Mouse (Mus musculus) neutrophil, adult 5-6 weeks (primary cell): ENCODE results near the gene Hist1h1d. TPM values are rescaled to one million over a fixed set of nuclear protein-coding genes. Genes with fewer than 3 reads are reported as not detected.
"Not testable (repeated sequence)": the region's sequence is repeated elsewhere in the genome, so short reads cannot be mapped to it uniquely, and the experiment has no call there.

Source experiments
- ATAC-seq: fragments of 151-379, 151-347 bp; 2 replicates; pipeline ENCODE4 v1.8.0; 2017; ENCODE audit warnings: mild to moderate bottlenecking, moderate TSS enrichment; ENCODE audit not compliant: insufficient number of reproducible peaks, poor library complexity, low FRiP score, severe bottlenecking; ENCODE audit errors: extremely low read depth
- total RNA-seq: library from RNA; stranded (forward); fragments of 200-1000 nt; gene quantifications from 2 replicates; pipeline ENCODE4 v1.2.3, GENCODE M21; 2017

The Hist1h1d gene
- total RNA-seq, 1 experiment from 2014 or later = 28.7 TPM

DNA sequence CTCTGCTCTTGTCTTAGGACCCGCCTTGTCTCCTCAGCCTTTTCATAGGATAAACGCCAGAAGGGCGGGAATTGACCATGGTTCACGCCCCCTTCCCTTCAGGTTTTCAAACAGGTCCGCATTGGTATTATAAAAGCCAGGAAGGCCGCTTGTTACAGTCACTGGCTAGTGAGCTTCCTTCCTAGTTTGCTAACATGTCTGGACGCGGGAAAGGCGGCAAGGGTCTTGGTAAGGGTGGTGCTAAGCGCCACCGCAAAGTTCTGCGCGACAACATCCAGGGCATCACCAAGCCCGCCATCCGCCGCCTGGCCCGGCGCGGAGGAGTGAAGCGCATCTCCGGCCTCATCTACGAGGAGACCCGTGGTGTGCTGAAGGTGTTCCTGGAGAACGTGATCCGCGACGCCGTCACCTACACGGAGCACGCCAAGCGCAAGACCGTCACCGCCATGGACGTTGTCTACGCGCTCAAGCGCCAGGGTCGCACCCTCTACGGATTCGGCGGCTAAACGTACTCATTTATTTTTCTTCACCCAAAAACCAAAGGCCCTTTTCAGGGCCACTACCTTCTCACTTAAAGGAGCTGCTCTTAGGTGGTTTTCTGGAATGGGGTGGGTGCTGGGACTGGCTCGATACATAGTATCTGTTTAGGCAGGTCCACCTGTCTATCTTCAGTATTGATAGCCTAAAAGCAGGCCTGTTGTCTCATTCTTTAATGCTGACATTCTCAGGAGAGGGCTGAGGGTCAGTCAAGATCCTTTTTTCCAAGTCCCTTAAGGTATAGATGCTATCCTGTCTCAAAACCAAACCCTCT lies 28.6 kb downstream of the Hist1h1d start, which contains the start of gene Hist1h4d:
Gene Hist1h4d (plus strand): TSS at position 191 of the 811 bp plus-strand sequence.
- ATAC-seq = peak; percentile 62

DNA sequence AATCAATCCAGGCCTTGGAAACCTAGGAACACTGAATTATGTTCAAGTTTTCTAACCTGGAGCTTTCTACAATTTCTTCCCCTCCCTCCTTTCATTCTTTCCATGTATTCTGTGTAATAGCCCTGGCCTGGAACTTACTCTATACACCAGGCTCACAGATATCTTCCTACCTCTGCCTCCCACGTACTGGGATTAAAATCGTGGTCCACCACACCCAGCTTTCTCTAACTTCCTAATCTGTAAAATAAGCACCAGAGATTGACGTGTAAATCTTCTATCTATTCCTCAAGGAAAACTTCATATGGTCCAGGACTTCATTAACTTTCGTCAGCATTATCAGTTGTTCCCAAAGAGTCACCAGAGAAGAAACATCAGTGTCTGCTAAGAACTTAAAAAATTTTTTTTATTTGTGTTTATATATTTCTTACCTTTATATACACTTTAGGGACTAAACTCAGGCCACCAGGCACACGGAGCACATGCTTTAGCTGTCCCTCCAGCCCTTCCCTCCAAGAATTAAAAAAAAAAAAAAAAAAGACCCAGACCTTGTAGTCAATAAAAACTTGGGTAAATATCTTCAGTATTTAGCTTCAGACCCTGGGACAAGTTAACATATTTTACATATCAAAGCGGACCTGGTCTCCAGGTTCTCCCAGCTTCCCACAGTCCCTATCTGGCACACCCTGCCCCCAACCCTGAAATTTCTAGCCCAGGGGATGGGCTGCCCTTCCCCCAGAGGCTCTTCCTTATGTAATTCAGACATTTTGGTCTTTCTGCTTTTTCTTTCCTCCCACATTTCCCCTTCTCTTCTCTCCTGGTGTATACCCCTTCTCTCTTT lies 29.4 kb downstream of the Hist1h1d start:
- no peak for ATAC-seq

DNA sequence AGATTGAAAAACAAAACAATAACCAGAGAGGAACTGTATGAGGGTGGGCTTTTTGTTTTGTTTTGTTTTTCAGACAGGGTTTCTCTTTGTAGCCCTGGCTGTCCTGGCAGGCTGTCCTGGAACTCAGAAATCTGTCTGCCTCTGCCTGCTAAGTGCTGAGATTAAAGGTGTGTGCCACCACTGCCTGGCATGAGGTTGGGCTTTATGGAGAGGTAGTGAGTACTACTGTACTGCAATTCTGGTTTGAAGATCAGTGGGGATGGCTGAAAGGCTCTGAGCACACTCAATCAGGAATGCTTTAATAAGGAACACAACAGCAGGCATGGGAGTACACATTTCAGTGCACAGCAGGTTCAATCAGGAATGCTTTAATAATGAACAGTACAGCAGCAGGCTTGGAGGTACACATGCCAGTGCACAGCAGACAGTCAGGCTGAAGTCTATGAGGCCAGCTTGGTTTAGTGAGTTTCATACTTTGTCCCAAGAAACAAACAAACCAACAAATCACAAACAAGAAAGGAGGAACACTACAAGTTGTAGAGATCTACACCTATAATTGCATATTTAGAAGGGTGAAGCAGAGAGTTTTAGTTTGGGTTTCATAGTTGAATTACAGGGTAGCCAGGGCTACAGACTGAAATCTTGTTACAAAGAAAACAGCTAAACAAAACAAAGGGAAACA lies 30.5 kb downstream of the Hist1h1d start:
- ATAC-seq = no peak

DNA sequence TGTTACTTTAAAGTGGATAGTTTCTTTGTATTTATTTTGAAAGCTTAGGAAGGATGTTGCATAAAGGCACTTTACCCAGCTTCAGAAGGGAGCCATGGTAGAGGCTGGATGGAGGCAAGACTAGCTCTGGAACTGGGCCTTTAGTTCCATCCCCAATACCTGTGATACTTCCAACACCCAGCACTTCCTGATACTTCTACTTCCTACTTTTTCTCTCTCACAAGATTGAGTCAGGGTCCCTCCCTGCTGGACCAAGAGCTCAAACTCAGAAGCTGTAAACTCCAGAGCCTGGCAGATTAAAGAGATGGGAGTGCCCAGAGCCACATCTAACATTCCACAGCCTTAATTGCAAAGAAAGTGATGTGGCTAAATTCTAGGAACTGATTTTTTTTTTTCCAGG lies 31.3 kb downstream of the Hist1h1d start:
- ATAC-seq = no peak

DNA sequence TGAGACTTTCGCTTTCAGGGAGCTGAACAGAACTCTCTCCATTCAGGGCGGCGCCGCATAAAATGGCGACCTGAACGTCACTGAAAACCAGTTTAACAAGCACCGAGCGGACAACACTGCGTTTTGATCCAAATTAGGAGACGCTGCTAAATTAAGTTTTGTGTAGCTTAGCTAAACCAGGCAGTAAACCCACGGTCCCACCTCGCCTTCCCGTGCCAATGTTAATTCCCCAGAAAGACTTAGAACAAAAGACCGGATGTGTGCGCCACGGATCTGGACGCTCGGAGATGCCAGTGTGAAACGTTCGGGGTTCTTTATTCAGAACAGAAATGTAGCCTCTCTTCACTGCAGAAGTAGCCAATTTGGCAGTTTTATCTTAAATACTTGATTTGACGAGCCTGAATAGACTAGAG lies 32.0 kb downstream of the Hist1h1d start:
- peak; percentile 42; the same call in 1 of the 2 replicates for ATAC-seq

DNA sequence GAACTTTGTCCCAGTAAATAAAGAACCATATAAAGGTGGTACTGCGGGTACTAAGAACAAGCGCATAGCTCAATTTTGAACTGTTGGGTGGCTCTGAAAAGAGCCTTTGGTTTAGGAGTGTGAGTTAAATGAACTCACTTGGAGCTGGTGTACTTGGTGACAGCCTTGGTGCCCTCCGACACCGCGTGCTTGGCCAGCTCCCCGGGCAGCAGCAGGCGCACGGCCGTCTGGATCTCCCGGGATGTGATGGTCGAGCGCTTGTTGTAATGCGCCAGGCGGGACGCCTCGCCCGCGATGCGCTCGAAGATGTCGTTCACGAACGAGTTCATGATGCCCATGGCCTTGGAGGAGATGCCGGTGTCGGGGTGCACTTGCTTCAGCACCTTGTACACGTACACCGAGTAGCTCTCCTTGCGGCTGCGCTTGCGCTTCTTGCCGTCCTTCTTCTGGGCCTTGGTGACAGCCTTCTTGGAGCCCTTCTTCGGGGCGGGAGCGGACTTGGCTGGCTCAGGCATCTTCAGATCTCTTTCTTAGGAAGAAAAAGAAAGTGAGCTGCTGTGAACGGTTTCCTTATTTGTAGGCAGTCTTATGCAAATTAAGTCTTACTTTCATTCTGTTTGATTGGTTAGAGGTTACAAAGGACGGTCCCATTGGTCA lies 32.5 kb downstream of the Hist1h1d start:
- peak; percentile 86 for ATAC-seq

DNA sequence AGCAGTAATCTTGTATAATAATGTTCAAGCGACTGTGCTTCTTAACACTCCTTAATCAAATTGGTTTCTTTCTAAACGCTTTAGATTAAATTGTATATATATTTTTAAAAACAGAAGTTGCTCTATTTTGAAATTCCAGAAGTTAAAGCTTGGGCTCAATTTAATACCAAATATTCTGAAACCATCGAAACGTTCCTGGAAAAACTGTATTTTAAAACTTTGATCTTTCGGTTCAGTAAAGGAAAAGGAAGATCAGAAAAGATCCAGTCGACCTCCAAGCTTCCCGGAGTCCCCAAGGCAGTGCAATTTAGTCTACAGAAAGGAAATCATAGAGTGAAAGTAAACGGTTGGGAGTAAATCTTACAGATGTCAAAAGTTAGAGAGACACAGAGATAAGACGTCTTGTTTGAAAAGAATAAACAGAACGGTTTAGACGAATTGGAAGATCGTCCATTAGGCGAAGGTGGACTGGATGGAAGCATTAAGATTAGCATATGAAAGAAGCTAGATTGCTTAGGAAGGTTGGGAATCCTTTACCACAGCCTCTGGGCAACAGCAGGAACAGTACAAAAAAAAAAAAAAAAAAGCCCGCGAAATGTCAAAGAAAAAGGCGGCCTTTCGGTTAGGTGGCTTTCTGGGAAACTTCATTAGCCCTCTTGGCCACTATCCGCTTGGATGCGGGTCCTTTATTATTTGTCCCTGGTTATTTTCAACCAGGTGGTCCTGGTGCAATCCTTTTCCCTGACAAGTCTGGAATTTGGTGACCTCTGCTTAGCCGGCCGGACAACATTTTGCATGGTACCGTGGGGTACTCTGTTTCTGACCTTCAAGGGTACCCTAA lies 33.3 kb downstream of the Hist1h1d start:
- ATAC-seq = no peak

DNA sequence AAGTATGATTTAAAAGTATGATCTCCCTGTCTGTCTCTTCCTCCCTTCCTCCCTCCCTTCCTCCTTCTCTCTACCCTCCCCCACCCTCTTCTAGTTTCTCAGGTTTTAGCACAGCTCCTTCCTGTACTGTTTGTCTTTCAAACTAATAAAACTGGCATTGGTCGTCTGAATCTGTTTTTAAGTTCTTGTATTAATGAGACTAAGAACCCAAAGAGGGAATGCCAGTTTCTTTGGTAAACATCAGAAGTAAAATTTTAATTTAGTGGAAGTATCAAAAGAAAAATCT lies 33.8 kb downstream of the Hist1h1d start:
- no peak for ATAC-seq

DNA sequence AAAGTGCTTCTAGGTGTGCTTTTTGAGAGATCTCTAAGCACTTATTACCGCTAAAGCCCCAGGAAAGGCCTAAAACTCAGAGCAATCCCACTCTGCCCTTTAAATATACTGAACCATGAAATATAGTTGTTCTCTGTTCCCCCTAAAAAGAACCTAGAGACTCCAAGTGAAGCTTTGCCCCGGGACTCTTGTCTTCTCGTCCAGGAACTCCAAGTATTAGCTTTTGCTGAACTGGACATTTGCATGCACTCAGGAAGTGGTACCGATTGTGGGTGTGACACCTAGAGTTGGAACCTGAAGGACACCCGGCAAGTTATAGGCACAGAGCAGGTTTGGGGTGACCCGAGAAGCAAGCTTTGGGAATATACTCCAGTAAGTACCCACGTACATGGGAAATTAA lies 38.1 kb downstream of the Hist1h1d start:
- ATAC-seq = no peak

DNA sequence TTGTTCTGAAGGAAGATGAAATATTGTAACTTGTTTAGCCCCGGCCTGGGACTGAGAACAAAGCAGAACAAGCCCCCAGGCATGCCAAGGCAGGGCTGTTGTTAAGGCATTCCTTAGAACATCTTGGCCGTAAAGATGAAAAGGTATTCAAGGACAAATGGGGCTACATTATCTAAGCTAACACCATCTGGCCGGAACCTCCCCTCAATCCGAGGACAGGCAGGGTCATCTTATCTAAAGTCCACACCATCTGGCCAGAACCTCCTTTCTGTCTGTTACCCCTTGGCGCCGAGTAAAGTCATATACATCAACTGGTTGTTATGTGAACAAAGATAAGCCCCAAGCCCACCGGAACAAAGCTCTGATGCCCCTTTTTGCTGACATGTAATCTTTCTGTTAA lies 38.8 kb downstream of the Hist1h1d start:
- not testable (repeated sequence) for ATAC-seq

DNA sequence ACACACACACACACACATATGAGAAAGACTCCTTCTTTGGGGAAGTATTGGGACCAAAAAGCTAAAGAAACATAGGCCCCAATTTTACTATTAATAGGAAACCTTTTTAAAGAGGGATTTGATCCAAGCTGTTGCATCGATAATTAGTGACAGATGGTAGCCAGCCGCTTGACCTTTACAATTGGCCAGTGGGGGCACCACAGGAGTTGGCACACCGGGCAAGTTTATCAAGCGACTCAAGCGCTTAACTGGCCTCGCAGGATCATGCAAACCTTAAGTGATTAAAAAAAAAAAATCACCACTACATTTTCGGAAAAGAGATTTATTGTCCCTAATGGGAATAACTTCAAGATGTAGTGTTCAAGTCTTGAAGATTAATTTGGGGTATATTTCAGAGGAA lies 39.6 kb downstream of the Hist1h1d start:
- ATAC-seq = no peak

DNA sequence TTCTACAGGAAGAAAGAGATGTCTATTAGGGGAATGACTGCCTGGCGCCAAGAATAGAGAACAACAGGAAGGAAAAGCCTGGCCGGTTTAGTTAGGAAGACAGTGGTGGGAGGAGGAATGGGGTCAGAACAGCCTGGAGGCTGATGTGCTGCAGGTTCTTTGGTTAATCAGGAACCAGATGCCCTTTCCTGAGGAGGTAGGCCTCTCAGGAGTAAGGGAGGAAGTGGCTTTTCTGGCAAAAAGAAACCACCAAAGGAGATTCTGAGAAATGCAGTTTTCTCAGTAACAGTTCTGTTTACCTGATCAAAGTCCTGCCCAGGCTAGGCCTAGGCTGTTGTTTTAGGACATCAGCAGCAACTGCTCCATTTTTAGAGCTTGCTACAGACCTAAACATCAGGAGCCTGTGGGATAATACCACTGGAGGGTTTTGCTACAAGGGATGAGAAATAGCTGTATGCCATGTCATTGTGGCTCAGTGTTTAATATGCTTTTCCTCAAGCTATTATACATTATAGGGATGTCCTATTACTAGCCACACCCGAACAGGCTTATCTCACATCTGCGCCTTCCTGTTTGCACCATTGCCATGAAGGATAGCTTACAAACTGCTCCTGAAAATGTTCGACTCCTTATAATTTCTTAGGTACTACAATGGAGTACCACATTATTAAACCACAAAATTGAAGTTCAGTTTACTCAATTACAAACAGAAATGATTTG lies 40.1 kb downstream of the Hist1h1d start:
- ATAC-seq = no peak

DNA sequence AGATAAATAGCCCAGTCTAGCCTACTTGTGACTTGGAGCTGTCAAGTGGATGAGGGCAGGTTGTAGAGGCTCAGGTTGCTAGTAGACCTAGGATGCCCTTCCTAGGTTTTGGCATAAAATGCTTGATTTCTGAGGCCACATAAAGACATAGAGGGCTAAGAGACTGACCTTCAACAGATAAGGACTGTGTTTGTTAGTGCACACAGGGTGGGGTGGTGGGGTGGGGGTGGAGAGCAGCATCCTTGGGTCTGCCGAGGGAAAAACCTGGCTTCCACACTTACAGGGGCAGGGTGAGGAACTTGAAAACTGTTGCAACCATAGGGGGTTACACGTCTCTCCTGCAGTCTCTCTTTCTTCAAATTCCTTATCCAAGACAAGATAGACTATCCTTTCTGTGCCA lies 42.1 kb downstream of the Hist1h1d start:
- ATAC-seq = no peak

DNA sequence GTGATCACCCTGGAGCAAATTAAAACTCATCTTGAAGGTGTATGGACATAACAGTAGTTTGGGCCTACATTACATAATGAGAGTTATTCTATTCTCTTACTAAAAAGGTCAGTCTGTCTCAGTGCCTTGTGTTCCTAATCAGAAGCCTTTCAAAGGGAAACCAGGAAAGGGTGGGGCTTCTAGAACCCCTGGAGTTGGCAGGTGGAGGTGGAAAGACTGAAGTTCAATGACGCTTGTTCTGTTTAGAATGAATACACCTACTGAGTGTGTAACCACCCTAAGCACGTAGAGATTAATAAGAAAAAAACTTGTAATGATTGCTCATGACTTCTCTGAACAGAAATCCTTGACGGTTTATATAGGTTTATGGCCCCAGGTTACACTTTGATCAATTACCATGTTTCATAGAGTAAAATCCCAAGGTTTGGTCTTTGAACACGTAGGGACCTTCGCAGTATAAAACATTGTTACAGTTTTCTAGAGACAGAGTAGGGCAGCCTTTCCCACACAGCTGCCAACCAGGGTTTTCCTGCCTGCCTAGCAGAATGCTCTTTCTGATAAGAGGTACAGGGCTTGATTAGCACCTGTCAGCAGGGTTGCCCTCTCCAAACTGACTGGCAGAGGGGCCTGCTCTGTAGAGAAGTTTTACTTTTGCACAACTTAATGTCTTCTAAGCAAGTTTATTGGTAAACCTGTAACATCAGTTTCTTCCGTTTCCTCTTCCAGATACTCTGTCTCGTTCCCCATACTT lies 42.7 kb downstream of the Hist1h1d start:
- ATAC-seq = no peak

DNA sequence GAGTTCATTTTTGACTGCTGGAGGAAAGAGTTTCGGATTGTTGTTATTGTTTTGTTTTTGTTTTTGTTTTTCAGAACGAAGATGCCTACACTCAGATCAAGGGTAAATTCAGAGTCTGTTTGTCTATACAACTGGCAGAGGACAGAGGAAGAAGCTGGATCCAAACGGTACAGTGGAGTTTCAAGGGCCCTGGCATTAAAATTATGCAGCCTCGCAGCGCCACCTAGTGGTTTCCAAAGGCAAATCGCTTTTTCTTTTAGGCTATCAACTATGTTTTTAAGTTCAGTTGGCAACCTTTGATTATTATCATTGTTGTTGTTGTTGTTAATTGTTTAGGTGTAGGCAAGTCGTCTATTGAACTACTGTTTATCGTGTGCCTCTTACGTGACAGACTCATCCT lies 44.9 kb downstream of the Hist1h1d start:
- ATAC-seq = peak; percentile 76; the same call in 1 of the 2 replicates

DNA sequence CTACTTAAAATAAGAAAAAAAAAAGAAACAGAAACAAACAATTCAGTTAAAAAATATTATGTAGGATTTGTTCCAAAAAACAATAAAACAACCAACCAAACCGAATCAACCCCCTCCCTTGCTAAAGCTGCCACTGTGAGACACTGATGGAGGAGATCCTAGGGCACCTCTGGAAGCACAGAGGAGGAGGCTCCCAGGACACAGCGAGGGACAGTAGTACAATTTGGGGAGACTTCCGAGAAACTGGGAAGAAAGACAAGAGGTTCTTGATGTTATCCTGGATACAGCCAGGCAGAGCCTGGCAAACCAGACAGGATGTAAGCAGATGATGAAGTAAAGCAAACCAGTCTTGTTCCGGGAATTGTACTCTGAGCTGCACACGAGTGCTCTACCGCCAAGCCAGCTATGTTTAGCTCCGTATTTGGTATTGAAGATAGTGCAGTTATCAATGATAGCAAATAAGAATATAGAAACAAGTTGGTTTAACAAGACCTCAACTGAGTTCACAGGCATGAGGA lies 50.2 kb downstream of the Hist1h1d start:
- no peak for ATAC-seq

DNA sequence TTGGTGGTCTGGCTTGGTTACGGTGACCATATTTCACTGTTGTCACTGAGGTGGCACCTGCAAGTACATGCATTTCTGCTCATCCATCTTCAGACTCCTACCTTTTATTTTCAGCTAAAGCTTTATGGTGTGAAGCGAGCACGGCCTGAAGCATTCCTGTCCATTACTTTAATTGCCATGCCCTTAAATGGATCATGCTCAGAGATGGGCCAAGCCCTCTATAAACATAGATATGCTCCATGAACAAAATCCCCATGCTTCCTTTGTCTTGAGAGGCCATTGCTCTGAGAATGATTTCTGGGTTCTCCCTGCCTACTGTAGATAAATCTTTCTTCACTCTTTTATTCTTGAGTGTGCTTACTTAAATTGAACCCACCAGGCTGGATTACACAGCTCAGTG lies 51.4 kb downstream of the Hist1h1d start:
- ATAC-seq = no peak
